Mouse (Mus musculus) right cerebral cortex, postnatal 4 days (tissue): Measurements from ENCODE around the gene Traf6.

Experiments
- DNase-seq: peaks from one replicate; pipeline ENCODE4 v3.0.0-alpha.2; 2022

The Traf6 gene

DNA sequence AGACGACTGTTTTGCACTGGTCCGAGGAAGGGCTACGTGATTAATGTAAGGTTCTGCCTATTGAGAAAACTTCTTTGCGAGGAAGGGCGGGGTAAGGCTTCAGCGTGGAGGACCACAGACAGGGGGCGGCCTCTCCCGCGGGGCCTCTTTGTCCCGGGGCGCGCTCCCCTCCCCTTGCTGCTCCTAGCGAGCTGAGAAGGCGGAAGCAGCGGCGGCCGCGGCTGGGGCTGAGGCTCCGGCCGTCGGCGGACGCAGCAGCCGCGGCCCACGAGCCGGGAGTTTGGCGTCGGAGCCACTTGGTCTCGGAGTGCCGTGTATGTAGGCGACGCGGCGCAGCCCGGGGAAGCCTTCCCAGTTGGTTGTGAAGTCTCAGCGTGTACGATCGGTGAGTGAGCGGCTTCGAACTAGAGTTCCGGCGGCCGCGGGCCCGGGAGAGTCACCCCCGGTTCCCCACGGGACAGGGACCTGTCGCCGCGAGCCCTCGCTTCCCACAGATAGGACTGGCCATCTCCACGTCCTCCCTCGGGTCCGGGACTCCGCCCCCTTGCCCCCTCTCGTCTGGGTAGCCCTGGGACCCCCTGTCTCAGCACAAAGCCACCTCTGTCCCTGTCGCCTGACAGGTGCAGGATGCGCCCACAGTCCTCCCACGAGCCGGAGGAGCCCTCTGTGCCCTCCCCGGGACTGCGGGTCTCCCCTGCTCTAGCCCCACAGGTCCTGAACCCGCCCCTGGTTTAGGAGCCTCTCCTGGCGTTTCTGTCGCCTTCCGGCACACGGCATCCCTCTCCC lies at the start of gene Traf6:
Traf6 (plus strand) TSS at position 194 of the 786 bp plus-strand sequence.
- DNase-seq, result peak; percentile 87

GRCm38 (mm10) chr2:101638979-101639839 lies 39.0 kb upstream of the Traf6 start:
- no peak for DNase-seq

- DNase-seq, result no peak
Measured at GRCm38 (mm10) chr2:101639840-101640350, 38.3 kb upstream of the Traf6 start.

GRCm38 (mm10) chr2:101645841-101646240 lies 32.4 kb upstream of the Traf6 start:
- DNase-seq, result no peak

- no peak for DNase-seq
Measured at GRCm38 (mm10) chr2:101648361-101648760, 29.9 kb upstream of the Traf6 start.

DNA sequence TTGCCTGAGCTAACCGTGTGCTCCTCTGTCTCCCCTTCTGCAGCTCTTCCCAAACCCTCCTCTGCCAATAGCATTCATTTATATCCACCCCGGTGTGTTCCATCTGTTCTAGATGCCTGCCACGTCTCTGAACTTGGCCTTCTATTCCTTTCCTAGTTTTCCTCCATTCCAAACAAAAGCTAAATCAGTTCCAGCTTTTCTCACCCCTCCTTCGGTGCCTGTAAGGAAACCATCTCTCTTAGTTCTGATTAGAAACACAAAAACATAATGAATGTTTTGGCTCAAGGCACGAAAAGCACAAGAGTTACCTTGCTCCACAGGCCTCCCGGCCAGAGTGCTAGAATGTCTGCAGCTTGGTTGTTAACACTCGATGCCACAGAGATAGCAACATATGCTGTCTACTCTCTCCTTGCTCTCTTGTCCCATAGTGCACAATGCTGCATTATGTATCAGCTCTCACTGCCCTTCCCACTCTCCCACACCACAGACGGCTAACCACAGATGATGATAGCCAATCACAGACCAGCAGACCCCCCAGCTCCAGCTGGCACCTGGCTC lies 29.0 kb upstream of the Traf6 start, which contains the start of the genes Rag1 and B230118H07Rik:
Rag1 (minus strand) TSS at position 388 of the 558 bp plus-strand sequence.
B230118H07Rik (minus strand) TSS at position 419 of the 558 bp plus-strand sequence.
- no peak for DNase-seq

DNA sequence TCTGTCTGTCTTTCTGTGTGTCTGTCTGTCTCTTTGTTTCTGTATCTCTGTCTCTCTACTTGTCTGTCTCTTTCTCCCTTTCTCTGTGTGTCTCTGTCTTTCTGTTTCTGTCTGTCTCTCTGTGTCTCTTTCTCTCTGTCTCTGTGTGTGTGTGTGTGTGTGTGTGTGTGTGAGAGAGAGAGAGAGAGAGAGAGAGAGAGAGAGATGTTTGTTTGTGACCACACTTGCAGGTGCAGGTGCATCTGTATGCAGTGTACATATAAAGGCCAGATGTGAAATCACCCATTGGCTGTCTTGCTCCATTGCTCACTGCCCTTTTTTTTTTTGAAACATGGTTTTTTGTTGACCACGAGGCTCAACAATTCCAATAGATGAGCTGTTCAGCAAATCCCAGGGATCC lies 27.8 kb upstream of the Traf6 start:
- DNase-seq, result no peak

DNA sequence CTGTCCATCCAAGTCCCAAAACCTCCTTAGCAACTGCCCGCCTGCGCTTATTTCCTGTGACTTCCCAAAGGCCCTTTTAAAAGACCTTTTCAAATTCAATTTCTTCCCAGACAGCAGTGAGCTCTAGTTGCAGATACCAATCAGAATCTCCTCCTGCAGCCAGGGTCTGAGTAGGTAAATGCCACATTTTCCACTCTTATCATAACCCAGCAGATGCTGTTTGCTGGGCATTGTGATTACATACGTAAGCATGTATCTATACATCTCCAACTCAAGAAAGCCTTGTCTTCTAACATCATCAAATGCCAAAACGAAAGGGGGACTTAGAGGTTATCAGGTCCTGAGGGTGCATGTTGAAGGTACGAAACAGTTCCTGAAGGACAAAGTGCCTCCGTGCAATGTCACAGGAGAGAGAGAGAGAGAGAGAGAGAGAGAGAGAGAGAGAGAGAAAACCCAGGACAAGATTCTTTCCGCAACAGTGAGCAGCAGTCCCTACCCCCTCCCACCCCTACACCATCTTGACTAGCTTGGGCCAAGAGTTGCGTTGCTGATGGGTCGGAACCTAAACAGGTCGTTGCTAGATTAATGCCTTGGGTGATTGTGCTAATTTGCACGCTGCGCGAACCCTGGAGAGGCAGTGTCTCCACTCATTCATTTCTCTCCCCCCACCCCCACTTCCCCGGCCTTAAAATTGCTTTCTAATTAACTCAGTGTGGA lies 25.9 kb upstream of the Traf6 start:
- peak; percentile 22 for DNase-seq

- peak; percentile 94 for DNase-seq
Measured at GRCm38 (mm10) chr2:101652921-101653597, 25.2 kb upstream of the Traf6 start.

DNA sequence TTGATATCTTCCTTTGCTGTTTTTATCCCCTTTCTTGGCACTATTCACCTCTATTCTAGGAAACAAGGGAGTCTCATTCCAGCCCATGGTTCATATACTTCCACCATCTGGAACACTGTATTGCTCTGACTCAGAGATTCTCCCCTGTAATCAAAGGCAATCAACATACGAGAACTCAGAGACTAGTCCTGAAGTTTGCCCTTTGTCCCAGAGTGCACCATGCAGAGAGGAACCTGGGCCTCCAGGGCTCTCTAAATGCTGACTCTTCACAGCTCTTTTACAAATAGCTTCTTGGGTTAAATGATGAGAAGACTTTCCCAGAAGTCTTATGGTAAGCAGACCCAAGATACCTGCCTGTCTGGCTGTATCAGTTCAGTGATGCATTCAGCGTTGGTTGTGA lies 17.7 kb upstream of the Traf6 start:
- no peak for DNase-seq

- DNase-seq, result peak; percentile 65
Measured at GRCm38 (mm10) chr2:101665058-101665702, 13.0 kb upstream of the Traf6 start.

- DNase-seq, result no peak
Measured at GRCm38 (mm10) chr2:101665703-101666092, 12.5 kb upstream of the Traf6 start.

- no peak for DNase-seq
Measured at GRCm38 (mm10) chr2:101668751-101669150, 9.5 kb upstream of the Traf6 start.

DNA sequence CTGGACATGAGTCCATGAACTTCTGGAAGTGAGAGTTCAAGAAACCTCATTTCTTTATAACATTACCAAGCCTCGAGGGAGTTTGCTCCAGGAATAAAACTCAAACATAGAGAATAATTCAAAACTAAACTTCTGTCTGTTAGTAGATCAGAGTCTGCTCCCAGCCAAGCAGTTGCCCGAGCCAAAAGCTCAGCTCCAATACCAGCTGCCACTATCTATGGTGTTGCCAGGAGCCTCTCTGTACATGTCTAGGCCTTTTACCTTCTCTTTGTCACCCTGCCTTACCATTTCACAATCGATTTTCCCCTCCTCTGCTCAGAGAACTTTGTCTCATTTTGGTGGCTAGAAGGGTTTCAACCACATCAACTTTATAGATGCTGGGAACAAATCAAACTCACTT lies 4.7 kb upstream of the Traf6 start:
- DNase-seq, result no peak

GRCm38 (mm10) chr2:101679164-101679784 lies 1.0 kb downstream of the Traf6 start:
- DNase-seq, result no peak

DNA sequence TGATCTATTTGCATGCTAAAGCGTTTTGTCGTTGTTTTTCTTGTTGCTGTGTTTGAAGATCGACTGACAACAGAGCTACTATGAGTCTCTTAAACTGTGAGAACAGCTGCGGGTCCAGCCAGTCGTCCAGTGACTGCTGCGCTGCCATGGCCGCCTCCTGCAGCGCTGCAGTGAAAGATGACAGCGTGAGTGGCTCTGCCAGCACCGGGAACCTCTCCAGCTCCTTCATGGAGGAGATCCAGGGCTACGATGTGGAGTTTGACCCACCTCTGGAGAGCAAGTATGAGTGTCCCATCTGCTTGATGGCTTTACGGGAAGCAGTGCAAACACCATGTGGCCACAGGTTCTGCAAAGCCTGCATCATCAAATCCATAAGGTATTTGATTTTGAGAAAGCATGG lies 6.2 kb downstream of the Traf6 start:
- peak; percentile 22 for DNase-seq

GRCm38 (mm10) chr2:101688011-101688410 lies 9.8 kb downstream of the Traf6 start:
- no peak for DNase-seq

GRCm38 (mm10) chr2:101690252-101690827 lies 12.1 kb downstream of the Traf6 start:
- DNase-seq, result no peak

- DNase-seq, result no peak
Measured at GRCm38 (mm10) chr2:101693043-101693442, 14.8 kb downstream of the Traf6 start.

DNA sequence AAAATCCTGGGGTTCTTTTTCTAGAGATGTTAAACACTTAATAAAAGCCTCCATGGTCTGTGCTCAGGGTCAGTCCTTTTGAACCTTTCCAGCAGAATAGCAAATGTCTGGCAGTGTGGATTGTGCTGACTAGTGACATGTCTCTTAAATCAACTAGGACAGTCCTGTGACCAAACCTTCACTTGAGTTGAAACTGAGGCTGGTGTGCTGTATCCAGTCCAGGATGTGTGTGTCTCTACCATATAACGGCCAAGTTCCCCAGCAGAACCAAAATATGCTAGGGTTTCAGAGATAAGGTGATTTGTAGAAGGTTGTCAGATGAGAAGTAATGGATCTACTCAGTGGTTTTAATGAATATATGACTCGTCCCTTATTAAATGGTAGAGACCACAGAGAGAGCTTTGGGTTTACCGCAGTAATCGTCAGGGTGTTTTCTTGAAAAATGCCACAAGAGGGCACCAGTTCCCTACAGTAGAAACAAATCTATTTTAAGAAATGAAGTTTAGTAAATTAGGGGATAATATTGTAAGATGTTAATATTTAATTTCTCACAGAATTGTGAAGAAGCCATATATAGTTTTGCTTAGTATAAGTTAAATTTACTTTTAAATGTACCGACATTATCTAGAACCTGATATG lies 15.5 kb downstream of the Traf6 start:
- no peak for DNase-seq
